Mouse (Mus musculus): ENCODE measurements at regions not wholly inside any gene's neighbourhood (a gene's known extent, or its start where the extent isn't known, plus 50 kb on each side); places are given as distances from the start of the nearest gene placed in this dataset.

DNA sequence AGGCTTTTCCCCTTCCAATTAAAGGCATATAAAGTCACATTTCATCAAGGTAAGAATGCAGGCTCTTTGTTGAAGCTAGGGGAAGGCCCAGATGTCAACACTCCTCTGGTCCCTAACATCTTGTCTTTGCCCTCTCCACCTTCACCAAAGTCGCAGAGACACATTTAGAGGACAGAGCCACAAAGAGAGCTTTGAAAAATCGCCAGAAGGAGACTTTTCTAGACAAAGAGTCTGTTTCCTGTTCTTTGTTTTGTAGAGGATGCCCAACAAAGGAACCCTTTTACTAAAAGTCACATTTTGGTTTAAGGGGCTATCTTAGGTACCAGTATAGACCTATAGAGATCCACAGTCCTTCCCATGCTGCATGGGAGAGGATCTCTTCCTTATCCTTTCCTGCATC is 269.9 kb upstream of the Ncam1 start:
- H3K4me1 ChIP-seq (ENCODE audit: control insufficient read depth, insufficient read depth, low read length) = no peaks in the 10 kb centered on the region
- H3K27ac ChIP-seq (replicated peaks; ENCODE audit: low read depth, low read length) = no peak overlapping the region
- no peaks in the 10 kb centered on the region for H3K36me3 ChIP-seq (ENCODE audit: control insufficient read depth, insufficient read depth, low read length)
- no peaks in the 10 kb centered on the region for H3K27me3 ChIP-seq (replicated peaks; ENCODE audit: control insufficient read depth, insufficient read depth, low read length)
- no peak overlapping the region for H3K4me2 ChIP-seq (ENCODE audit: low read depth, low read length)
- DNase-seq (ENCODE audit: low spot score) (no peak), ATAC-seq (ENCODE audit: low read depth) (no peak)
- H3K9me3 ChIP-seq (ENCODE audit: control insufficient read depth, low read length) = no peaks in the 10 kb centered on the region
- no peak overlapping the region for H3K9ac ChIP-seq (ENCODE audit: low read depth, low read length)
- no peak overlapping the region for H3K4me3 ChIP-seq (ENCODE audit: low read depth, low read length)
- WGBS = 42% methylated on average over 2 of the region's 2 CpGs

DNA sequence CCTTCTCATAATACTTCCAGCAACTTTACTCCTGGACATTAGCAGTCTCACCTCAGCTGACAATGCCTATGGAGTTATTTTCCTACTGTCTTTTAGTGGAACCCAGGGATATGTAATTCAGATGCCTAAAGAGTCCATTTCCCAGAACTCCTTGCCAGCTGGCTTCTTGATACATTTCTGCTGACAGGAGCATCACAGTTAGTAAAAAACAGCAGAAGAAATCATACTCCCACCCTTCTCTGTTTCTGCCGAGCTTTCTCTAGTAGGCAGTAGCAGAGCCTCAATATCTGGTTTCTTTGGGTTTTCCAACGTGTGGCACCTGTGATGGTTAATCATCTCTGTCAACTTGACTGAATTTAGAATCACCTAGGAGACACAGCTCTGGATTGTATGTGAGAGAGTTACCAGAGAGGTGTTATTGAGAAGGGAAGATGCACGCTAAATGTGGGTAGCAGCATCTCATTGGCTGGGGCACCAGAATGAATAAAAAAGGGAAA is 269.1 kb upstream of the Ncam1 start:
- Histone ChIP-seq H3K36me3 (ENCODE audit: control insufficient read depth, insufficient read depth, low read length) (no peaks in the 10 kb centered on the region), H3K27ac (replicated peaks; ENCODE audit: low read depth, low read length) (no peak overlapping the region), H3K9ac (ENCODE audit: low read depth, low read length) (no peak overlapping the region), H3K9me3 (ENCODE audit: control insufficient read depth, low read length) (no peaks in the 10 kb centered on the region), H3K4me2 (ENCODE audit: low read depth, low read length) (no peak overlapping the region), H3K4me3 (ENCODE audit: low read depth, low read length) (no peak overlapping the region), H3K27me3 (replicated peaks; ENCODE audit: control insufficient read depth, insufficient read depth, low read length) (no peaks in the 10 kb centered on the region), H3K4me1 (ENCODE audit: control insufficient read depth, insufficient read depth, low read length) (no peaks in the 10 kb centered on the region)
- no peak for ATAC-seq (ENCODE audit: low read depth)
- WGBS = 78% methylated on average over 3 of the region's 3 CpGs
- no peak for DNase-seq (ENCODE audit: low spot score)

GRCm38 (mm10) chr9:50064505-50065229 is 265.9 kb upstream of the Ncam1 start:
- no peaks in the 10 kb centered on the region for H3K27me3 ChIP-seq (replicated peaks; ENCODE audit: control insufficient read depth, insufficient read depth, low read length)
- no peak overlapping the region for H3K4me3 ChIP-seq (ENCODE audit: low read depth, low read length)
- H3K36me3 ChIP-seq (ENCODE audit: control insufficient read depth, insufficient read depth, low read length) = no peaks in the 10 kb centered on the region
- no peak overlapping the region for H3K9ac ChIP-seq (ENCODE audit: low read depth, low read length)
- no peak for ATAC-seq (ENCODE audit: low read depth)
- no peak overlapping the region for H3K27ac ChIP-seq (replicated peaks; ENCODE audit: low read depth, low read length)
- H3K4me1 ChIP-seq (ENCODE audit: control insufficient read depth, insufficient read depth, low read length) = no peaks in the 10 kb centered on the region
- DNase-seq (ENCODE audit: low spot score) = no peak
- H3K9me3 ChIP-seq (ENCODE audit: control insufficient read depth, low read length) = no peaks in the 10 kb centered on the region
- 80% methylated on average over 10 of the region's 10 CpGs for WGBS
- H3K4me2 ChIP-seq (ENCODE audit: low read depth, low read length) = no peak overlapping the region

DNA sequence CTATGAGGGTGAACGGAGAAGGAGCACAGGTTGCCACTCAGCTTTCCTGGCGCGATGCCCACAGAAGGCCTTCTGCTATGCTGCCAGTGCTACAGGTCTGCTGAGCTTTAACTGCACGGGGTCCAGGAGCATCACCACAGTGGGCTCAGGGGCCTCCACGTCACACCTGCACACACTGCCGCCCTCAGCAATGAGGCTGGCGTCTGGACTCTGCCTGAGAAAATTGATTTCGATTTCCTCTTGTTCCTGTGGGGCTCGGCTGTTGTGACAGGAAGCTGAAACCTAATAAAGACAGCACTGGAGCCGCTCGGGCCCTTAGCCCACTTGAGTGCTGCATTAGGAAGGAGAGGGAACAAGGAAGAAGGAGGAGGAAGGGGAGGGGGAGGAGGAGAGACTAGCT is 239.5 kb upstream of the Ncam1 start:
- ATAC-seq (ENCODE audit: low read depth) (no peak), DNase-seq (ENCODE audit: low spot score) (peak; percentile 34)
- Histone ChIP-seq H3K4me1 (ENCODE audit: control insufficient read depth, insufficient read depth, low read length) (peaks cover 6% of the 10 kb centered on the region; the same call in 1 of the 2 replicates), H3K27ac (replicated peaks; ENCODE audit: low read depth, low read length) (no peak overlapping the region), H3K27me3 (replicated peaks; ENCODE audit: control insufficient read depth, insufficient read depth, low read length) (no peaks in the 10 kb centered on the region), H3K9me3 (ENCODE audit: control insufficient read depth, low read length) (no peaks in the 10 kb centered on the region), H3K36me3 (ENCODE audit: control insufficient read depth, insufficient read depth, low read length) (no peaks in the 10 kb centered on the region), H3K9ac (ENCODE audit: low read depth, low read length) (no peak overlapping the region), H3K4me2 (ENCODE audit: low read depth, low read length) (no peak overlapping the region), H3K4me3 (ENCODE audit: low read depth, low read length) (no peak overlapping the region)
- 37% methylated on average over 11 of the region's 11 CpGs for WGBS

GRCm38 (mm10) chr9:50032322-50033158 is 233.8 kb upstream of the Ncam1 start:
- no peaks in the 10 kb centered on the region for H3K9me3 ChIP-seq (ENCODE audit: control insufficient read depth, low read length)
- no peaks in the 10 kb centered on the region for H3K27me3 ChIP-seq (replicated peaks; ENCODE audit: control insufficient read depth, insufficient read depth, low read length)
- H3K27ac ChIP-seq (replicated peaks; ENCODE audit: low read depth, low read length) = no peak overlapping the region
- peak; percentile 70 for DNase-seq (ENCODE audit: low spot score)
- no peaks in the 10 kb centered on the region for H3K36me3 ChIP-seq (ENCODE audit: control insufficient read depth, insufficient read depth, low read length)
- no peak overlapping the region for H3K4me3 ChIP-seq (ENCODE audit: low read depth, low read length)
- no peak overlapping the region for H3K4me2 ChIP-seq (ENCODE audit: low read depth, low read length)
- WGBS = 36% methylated on average over 9 of the region's 9 CpGs
- H3K9ac ChIP-seq (ENCODE audit: low read depth, low read length) = no peak overlapping the region
- no peaks in the 10 kb centered on the region for H3K4me1 ChIP-seq (ENCODE audit: control insufficient read depth, insufficient read depth, low read length)
- no peak for ATAC-seq (ENCODE audit: low read depth)

DNA sequence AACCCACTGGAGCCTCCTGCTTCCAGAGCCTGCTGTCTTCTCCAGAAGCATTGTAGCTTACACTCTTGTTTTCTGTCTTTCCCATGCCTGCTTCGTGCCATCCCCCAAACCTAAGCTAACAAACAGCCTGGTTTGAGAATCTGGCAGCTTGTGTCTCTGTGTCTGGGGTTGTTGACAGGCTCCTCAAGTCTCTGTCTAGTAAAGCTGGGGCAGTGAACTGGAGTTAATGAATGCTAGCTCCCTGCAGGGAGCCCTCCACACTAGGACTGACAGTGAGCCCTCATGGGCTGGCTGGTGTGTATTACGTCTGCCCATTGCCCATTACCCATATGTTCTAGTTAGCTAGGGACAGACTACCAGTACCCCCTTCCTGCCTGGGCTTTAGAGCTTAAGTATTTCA is 232.6 kb upstream of the Ncam1 start:
- DNase-seq (ENCODE audit: low spot score) (peak; percentile 11), ATAC-seq (ENCODE audit: low read depth) (no peak)
- H3K27me3 ChIP-seq (replicated peaks; ENCODE audit: control insufficient read depth, insufficient read depth, low read length) = no peaks in the 10 kb centered on the region
- no peak overlapping the region for H3K4me3 ChIP-seq (ENCODE audit: low read depth, low read length)
- no peaks in the 10 kb centered on the region for H3K36me3 ChIP-seq (ENCODE audit: control insufficient read depth, insufficient read depth, low read length)
- WGBS = 35% methylated on average over 2 of the region's 2 CpGs
- H3K4me1 ChIP-seq (ENCODE audit: control insufficient read depth, insufficient read depth, low read length) = no peaks in the 10 kb centered on the region
- no peak overlapping the region for H3K4me2 ChIP-seq (ENCODE audit: low read depth, low read length)
- H3K9ac ChIP-seq (ENCODE audit: low read depth, low read length) = no peak overlapping the region
- H3K27ac ChIP-seq (replicated peaks; ENCODE audit: low read depth, low read length) = no peak overlapping the region
- no peaks in the 10 kb centered on the region for H3K9me3 ChIP-seq (ENCODE audit: control insufficient read depth, low read length)

DNA sequence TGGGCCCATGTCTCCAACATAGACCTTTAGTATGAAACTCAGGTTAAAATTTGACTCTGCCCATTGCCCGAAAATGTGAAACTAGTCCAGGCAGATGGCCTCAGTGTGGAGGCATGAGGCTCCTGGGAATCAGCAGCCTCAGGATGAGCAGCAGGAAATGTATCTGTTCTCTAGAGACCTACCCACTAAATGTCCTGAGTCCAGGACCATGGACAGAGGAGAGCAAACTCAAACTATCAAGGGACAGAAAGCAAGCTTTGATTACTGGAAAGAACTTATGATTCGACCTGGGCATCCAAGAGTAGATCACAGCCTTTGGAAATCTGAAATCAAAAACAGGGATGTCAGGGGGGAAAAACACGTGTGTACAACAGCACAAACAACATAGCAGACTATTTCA is 230.3 kb upstream of the Ncam1 start:
- Histone ChIP-seq H3K9ac (ENCODE audit: low read depth, low read length) (no peak overlapping the region), H3K9me3 (ENCODE audit: control insufficient read depth, low read length) (no peaks in the 10 kb centered on the region), H3K4me2 (ENCODE audit: low read depth, low read length) (no peak overlapping the region), H3K27me3 (replicated peaks; ENCODE audit: control insufficient read depth, insufficient read depth, low read length) (no peaks in the 10 kb centered on the region), H3K36me3 (ENCODE audit: control insufficient read depth, insufficient read depth, low read length) (no peaks in the 10 kb centered on the region), H3K27ac (replicated peaks; ENCODE audit: low read depth, low read length) (no peak overlapping the region), H3K4me3 (ENCODE audit: low read depth, low read length) (no peak overlapping the region), H3K4me1 (ENCODE audit: control insufficient read depth, insufficient read depth, low read length) (no peaks in the 10 kb centered on the region)
- no peak for ATAC-seq (ENCODE audit: low read depth)
- peak; percentile 56 for DNase-seq (ENCODE audit: low spot score)
- WGBS = 40% methylated on average over 3 of the region's 3 CpGs

DNA sequence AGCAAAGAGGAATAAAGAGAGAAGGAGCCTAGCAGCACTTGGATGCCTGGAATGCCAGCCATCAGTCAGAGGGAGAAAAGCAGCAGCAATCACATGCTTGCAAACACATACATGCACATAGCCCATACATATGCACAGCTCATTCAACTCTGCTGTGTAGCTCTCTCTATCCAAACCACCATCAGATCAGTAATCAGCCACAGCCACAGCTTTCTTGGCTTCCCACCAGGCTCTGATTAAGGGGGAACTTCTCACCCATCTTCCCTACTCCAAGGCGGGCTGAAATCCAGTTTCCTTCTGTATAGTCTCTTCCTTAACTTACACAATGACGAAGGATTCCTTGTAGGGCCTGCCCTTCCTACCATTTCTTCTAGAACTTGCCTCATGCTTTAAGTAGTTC is 229.8 kb upstream of the Ncam1 start:
- H3K4me3 ChIP-seq (ENCODE audit: low read depth, low read length) = no peak overlapping the region
- H3K4me1 ChIP-seq (ENCODE audit: control insufficient read depth, insufficient read depth, low read length) = no peaks in the 10 kb centered on the region
- no peak overlapping the region for H3K27ac ChIP-seq (replicated peaks; ENCODE audit: low read depth, low read length)
- ATAC-seq (ENCODE audit: low read depth) (no peak), DNase-seq (ENCODE audit: low spot score) (no peak)
- H3K27me3 ChIP-seq (replicated peaks; ENCODE audit: control insufficient read depth, insufficient read depth, low read length) = no peaks in the 10 kb centered on the region
- WGBS = 79% methylated on average over 2 of the region's 2 CpGs
- H3K4me2 ChIP-seq (ENCODE audit: low read depth, low read length) = no peak overlapping the region
- H3K36me3 ChIP-seq (ENCODE audit: control insufficient read depth, insufficient read depth, low read length) = no peaks in the 10 kb centered on the region
- H3K9me3 ChIP-seq (ENCODE audit: control insufficient read depth, low read length) = no peaks in the 10 kb centered on the region
- H3K9ac ChIP-seq (ENCODE audit: low read depth, low read length) = no peak overlapping the region

Data from embryonic facial prominence, embryonic 14.5 days (tissue).